Mouse (Mus musculus) cerebellum, adult (tissue): Measurements from ENCODE around the gene Bcap31.
"Not testable (repeated sequence)": the region's sequence is repeated elsewhere in the genome, so short reads cannot be mapped to it uniquely, and the experiment has no call there.

ENCODE experiments used
- ATAC-seq: cut with Nextera tagmentation; 2 replicates; pipeline ENCODE4 v1.9.2; 2017; ENCODE audit warnings: mild to moderate bottlenecking, moderate library complexity, mixed read lengths; ENCODE audit not compliant: insufficient number of reproducible peaks, low FRiP score, low TSS enrichment

The Bcap31 gene

DNA sequence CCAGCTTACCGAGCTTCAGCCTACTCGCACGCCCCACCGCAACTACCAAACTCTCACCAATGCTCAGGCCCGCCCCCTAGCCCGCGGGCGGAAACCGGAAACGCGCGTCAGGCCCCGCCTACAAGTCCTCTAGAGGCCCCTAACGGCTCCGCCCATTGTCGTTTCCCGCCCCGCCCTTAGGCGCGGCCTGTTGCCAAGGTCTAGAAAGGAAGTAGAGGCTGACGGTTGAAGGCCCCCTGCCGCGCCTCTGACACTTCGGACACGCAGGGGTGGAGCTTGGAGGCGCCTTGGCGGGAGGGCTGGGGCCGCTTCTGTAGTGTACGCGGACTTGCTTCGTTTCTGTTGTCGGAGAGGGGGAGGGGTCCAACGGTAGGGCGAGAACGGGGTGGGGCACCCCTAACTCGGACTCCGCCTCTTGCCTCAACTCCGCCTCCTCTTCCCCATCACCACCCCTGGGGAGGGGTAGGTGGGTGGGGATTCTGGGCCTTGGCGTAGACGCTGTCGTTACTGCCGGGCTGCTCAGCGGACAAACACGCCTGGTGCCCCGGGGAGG, at the start of gene Bcap31, which contains the start of gene Abcd1:
TSS of gene Bcap31 (minus strand) at position 67 of the 553 bp plus-strand sequence.
TSS of gene Abcd1 (plus strand) at position 489 of the 553 bp plus-strand sequence.
- peak; percentile 74 for ATAC-seq

- ATAC-seq = no peak
Observed at GRCm38 (mm10) chrX:73765311-73765710, 49.3 kb upstream of the Bcap31 start.

DNA sequence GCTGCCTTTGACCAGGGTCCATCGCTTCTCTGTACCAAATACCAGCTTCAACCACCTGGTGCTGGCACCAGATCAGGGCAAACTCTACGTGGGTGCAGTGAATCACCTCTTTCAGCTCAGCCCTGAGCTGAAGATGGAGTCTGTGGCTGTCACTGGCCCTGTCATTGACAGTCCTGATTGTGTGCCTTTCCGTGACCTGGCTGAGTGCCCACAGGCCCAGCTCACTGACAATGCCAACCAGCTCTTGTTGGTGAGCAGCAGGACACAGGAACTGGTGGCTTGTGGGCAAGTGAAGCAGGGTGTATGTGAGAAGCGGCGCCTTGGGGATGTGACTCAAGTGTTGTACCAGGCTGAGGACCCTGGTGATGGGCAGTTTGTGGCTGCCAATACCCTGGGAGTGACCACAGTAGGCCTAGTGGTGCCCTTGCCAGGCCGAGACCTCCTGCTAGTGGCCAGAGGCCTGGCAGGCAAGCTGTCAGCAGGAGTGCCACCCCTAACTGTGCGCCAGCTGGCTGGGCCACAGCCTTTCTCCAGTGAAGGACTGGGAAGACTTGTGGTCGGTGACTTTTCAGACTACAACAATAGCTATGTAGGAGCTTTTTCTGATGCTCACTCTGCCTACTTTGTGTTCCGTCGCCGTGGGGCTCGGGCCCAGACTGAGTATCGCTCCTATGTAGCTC, 42.8 kb upstream of the Bcap31 start:
- ATAC-seq = peak; percentile 52; the same call in 1 of the 2 replicates

GRCm38 (mm10) chrX:73756334-73757140, 40.6 kb upstream of the Bcap31 start, which contains the start of gene Plxnb3:
TSS of gene Plxnb3 (plus strand) at chrX:73757090.
- ATAC-seq = no peak

DNA sequence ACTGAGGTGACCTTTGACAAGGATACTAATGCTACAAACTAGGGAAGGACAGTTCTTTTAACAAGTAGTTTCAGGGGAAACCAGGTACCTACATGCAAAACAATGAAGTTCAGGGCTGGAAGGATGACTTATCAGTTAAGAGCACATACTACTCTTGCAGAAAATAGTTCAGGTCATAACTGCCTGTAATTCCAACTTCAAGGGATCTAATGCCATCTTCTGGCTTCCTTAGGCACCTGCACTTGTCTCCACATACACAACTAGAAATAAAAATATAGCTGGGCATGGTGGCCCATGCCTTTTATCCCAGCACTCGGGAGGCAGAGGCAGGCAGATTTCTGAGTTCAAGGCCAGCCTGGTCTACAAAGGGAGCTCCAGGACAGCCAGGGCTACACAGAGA, 33.0 kb upstream of the Bcap31 start:
- ATAC-seq = no peak

GRCm38 (mm10) chrX:73744774-73745481, 29.0 kb upstream of the Bcap31 start:
- no peak for ATAC-seq

- not testable (repeated sequence) for ATAC-seq
Observed at GRCm38 (mm10) chrX:73739841-73740240, 23.9 kb upstream of the Bcap31 start.

DNA sequence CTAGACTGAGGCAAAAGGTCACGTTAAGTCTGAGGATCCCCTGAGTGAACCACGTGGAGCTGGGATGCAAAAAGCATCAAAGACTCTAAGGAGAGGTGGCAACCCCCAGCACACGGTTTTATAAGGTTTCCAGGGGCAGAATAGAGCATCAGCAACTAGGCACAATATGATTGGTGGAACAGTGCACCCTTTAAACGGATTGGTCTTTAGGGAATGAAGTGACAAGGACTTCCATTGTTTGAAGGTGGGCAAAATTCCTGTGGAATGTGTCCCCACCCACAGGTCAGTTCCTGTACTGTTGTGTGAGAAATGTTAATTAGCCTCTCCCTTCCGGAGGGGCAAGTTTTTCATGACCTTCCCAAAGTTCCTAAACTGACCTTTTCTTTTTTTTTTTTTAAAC, 23.2 kb upstream of the Bcap31 start:
- ATAC-seq = no peak

DNA sequence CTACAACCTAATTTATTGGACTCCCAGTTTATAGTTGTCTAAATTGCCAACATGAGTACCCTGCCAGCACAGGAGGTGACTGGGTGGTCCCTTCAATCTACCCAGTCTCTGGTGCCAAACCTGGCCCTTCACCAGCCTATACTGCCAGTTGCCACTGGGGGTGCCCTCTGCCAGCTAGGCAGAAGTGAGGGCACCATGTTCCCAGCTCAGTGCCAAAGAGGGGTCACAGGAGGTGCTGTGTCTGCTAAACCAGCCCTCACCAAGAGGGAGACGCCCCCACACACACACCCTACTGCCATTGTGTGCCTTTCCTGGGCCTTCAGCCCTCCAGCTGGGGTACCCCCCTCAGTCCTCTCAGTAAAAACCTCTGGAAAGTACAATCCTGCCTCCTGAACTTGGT, 22.2 kb upstream of the Bcap31 start:
- ATAC-seq = no peak

- no peak for ATAC-seq
Observed at GRCm38 (mm10) chrX:73730908-73731307, 14.9 kb upstream of the Bcap31 start.

DNA sequence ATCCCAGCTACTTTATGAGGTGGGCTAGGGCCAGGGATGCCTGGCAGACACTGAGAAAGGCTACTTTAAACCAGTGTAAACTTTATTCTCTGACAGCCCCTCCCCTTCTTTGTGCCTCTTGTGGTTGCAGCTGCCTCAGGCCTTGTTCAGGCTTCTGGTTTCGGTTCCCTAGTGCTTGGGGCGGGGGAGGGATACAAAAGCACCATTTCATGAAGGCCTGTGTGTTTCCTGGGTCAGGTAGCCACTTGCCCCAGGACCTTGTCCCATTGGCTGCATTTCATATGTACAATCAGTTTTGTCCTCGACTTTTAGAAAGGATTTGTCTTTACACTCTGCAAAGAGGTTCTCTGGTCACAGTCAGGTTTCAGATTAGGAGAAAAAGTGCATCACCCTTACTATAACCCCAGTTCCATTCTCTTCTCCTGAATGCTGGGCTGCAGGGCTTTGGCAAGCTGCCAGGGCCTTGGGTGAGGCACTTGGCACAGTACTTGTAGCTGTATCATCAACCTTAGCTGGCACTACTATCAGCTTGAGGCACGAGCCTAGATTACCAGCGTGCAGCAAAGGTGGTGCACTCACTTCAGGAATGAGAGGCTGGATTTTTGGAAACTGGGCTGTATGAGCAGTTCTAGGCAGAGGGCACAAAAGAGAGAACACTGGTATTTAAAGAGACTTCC, 2.8 kb upstream of the Bcap31 start:
- no peak for ATAC-seq

DNA sequence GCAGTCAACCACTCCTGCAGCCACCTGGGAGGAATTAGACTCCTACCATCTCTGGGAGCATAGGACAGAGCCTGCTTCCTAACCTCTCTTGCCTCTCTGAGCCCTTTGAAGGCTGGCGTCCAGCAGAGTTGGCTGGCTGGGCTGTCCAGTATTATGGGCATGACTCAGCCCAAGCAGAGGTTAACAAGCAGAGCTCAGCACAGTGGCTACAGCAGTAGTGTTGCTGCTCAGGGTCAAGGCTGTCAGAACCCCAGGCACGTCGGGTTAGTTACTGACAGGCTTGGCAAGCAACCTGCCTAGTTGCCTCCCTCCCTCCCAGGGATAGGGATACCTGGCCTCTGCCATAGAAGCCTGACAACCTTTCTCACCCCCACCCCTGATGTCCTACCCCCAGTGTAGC, 2.3 kb upstream of the Bcap31 start:
- ATAC-seq = no peak

DNA sequence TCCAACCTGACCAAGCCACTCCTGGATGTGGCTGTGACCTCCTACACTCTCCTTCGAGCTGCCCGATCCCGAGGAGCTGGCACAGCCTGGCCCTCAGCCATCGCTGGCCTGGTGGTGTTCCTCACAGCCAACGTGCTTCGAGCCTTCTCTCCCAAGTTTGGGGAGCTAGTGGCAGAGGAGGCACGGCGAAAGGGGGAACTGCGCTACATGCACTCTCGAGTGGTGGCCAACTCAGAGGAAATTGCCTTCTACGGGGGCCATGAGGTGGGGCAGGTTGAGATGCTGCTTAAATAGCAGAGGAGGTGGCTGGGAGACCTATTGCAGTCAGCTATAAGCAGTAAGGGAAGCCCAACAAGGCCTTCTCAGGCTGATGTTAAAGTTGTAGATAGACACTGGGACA, 1.7 kb upstream of the Bcap31 start:
- ATAC-seq = no peak

DNA sequence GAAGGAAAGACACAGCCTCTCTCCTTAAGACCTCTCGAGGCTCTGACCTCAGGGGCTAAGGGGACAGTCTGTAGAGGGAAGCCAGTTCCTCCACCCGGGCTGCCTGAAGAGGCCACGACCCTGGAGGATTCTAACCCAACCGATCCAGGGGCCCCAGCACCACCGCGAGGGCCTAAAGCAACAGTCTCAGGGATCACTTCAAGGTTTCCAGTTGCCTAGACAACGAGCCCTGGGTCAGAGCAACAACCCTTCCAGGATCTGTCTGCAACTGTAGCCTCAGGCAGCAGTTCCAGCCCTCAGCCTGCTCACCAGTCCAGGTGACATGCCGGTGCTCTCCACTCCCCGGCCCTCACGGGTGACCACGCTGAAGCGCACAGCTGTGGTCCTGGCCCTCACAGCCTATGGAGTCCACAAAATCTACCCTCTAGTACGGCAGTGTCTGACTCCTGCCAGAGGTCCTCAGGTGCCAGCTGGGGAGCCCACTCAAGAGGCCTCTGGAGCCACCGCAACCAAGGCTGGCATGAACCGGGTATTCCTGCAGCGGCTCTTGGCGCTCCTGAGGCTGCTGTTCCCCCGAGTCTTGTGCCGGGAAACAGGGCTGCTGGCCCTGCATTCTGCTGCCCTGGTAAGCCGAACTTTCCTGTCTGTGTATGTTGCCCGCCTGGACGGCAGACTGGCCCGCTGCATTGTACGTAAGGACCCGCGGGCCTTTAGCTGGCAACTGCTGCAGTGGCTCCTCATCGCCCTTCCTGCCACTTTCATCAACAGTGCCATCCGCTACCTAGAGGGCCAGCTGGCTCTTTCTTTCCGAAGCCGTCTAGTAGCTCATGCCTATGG, 952 bp upstream of the Bcap31 start:
- ATAC-seq = peak; percentile 40; the same call in 1 of the 2 replicates

DNA sequence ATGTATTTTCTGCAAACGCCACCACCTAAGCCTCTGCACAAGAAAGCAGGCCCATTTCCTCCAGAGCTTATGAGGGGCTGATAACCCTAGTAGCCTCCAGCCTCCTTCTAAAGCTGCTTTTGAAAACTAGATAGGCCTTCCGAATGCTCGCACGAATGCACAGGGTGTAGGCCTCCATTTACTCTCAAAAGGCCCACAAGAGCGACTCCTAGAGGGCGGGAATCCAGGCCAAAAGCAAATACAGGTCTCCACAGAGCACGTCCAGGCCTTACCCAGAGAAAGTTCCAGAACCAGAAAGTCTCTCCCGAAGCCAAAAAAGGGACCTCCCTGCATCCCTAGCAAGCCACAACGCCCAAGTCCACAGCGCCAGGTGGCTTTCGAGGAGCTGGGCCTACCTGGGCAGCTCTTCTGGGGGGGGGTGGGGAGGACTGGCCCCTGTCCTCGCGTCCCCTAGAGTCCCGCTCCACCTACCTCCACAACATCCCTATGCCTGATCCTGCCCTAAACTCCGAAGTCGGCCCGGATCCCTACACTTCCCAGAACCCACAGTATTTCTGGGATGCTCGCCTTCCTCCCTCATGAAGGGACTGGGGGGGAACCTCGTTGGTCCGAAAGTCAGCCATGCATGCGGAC, 383 bp downstream of the Bcap31 start:
- ATAC-seq = peak; percentile 42

DNA sequence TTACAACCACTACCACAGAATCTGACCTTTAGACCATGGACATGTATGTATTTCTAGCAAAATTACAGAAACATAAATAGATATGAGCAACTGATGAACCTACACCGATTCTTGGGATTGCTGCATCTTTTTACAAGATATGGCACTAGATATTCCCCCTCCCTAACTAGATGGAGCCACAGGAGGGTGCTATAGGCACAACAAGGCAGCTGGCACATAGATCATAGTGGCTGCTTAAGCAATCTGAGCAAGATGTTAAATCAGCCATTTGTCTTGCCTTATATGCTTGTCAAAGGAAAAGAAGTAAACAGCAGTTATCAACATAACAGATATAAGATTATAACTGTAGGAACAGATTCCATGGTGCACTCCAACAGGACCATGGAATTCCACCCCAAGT, 15.5 kb downstream of the Bcap31 start:
- no peak for ATAC-seq

GRCm38 (mm10) chrX:73690917-73691629, 24.9 kb downstream of the Bcap31 start:
- peak; percentile 64 for ATAC-seq

DNA sequence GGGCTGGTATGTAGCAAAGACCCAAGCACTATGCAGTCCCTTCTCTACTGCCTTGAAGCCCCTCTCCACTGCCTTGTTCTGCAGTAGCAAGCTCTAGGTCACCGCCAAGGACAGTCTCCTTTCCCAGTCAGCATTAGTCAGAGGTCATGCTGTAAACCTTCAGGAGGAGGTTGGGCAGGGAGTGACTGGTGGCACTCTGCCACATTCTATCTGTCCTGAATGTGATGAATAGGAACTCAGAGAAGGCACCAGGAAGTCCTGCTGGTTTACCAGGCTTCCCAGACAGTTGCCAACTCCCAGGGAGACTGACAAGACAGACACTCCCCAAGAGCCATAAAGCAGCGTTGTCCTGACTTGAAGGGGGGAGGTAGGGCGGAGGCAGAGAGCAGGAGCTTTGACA, 30.3 kb downstream of the Bcap31 start:
- ATAC-seq = peak; percentile 26; the same call in 1 of the 2 replicates
